Mouse (Mus musculus): Measurements from ENCODE around the gene Otof. TPM values are rescaled to one million over a fixed set of nuclear protein-coding genes. Genes with fewer than 3 reads are reported as not detected.

The Otof gene
- polyA plus RNA-seq (2016; fragmentation: Nextera tagmentation; extraction: Ambion mirVana) = 0.15 and 0.21 TPM in 2 replicates

DNA sequence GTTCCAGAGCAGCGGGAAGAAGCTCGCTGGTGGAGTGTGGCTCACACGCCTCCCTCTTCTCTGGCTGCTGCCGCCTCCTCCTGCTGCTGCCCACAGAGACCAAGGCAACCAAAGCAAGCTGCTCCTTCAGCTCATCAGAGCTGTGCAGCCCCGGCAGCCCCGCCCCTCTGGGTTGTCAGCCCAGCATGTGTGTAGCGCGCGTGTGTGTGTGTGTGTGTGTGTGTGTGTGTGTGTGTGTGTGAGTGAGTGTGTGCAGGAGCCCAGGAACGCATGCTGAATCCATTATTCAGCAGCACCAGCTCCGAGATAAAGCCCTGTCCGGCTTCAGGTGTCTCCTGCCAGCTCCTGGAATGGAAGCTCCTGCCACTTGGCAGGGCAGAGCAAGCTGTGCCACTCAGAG, at the start of gene Otof:
TSS of gene Otof (minus strand) at position 112 of the 400 bp plus-strand sequence.
- Histone ChIP-seq H3K4me3 (no peak within 1 kb of the TSS), H3K36me3 (no peaks in the 10 kb centered on the region), H3K27ac (no peak within 1 kb of the TSS), H3K4me1 (peaks cover 21% of the 10 kb centered on the region), H3K9me3 (no peaks in the 10 kb centered on the region), H3K27me3 (ENCODE audit: insufficient read depth, poor library complexity, severe bottlenecking) (peaks cover 97% of the 10 kb centered on the region)
- no peak for DNase-seq (ENCODE audit: low spot score)
- WGBS = 28% methylated on average over 12 of the region's 12 CpGs

DNA sequence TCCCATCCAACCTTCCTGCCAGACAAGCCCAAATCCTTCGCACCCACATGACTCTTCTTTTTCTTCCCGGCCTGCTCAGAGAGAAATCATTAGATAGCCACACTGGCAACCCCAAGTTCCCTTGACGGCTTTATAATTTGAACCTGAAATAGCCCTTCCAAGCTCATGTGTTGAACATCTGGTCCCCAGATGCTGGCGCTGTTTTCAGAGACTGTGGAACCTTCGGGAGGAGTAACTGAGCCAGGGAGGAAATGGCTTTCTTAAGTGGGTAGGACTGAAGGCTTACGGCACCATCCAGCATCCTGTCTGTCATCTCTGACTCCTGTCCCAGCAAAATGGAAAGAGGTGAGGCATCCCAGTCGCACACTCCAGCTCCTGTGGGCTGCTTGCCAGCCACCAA, 35.6 kb upstream of the Otof start:
- peaks cover 36% of the 10 kb centered on the region for H3K4me1 ChIP-seq
- no peaks in the 10 kb centered on the region for H3K9me3 ChIP-seq
- no peaks in the 10 kb centered on the region for H3K36me3 ChIP-seq
- no peak for DNase-seq (ENCODE audit: low spot score)
- 63% methylated on average over 7 of the region's 7 CpGs for WGBS
- H3K27me3 ChIP-seq (ENCODE audit: insufficient read depth, poor library complexity, severe bottlenecking) = no peaks in the 10 kb centered on the region
- H3K4me3 ChIP-seq = no peak overlapping the region
- no peak overlapping the region for H3K27ac ChIP-seq

- DNase-seq (ENCODE audit: low spot score) = no peak
- H3K36me3 ChIP-seq = no peaks in the 10 kb centered on the region
- H3K4me1 ChIP-seq = peaks cover 33% of the 10 kb centered on the region
- no peak overlapping the region for H3K4me3 ChIP-seq
- no peaks in the 10 kb centered on the region for H3K9me3 ChIP-seq
- no peak overlapping the region for H3K27ac ChIP-seq
- H3K27me3 ChIP-seq (ENCODE audit: insufficient read depth, poor library complexity, severe bottlenecking) = no peaks in the 10 kb centered on the region
- 75% methylated on average over 8 of the region's 8 CpGs for WGBS
Measured at GRCm38 (mm10) chr5:30496821-30497220, 35.1 kb upstream of the Otof start.

DNA sequence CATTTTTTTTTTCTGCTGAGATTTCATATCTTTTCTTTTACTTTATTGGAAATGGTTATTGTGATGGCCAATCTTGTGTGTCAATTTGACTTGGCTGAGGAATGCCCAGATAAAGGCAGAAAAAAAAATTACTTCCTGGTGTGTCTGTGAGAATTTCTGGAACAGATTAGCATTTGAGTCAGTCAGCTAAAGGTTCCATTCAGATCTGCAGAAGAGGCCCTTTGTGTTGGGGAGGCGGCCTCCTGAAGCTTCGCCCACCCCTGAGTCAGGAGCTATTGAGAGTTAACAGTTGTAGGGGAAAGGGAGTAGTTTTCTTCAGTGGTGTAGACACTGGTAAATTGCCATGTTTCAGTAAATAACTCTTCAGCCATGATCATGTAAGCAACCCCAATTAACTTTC, 33.6 kb upstream of the Otof start:
- no peaks in the 10 kb centered on the region for H3K27me3 ChIP-seq (ENCODE audit: insufficient read depth, poor library complexity, severe bottlenecking)
- peaks cover 33% of the 10 kb centered on the region for H3K4me1 ChIP-seq
- 77% methylated on average over 2 of the region's 2 CpGs for WGBS
- H3K27ac ChIP-seq = no peak overlapping the region
- no peak for DNase-seq (ENCODE audit: low spot score)
- H3K9me3 ChIP-seq = no peaks in the 10 kb centered on the region
- no peaks in the 10 kb centered on the region for H3K36me3 ChIP-seq
- no peak overlapping the region for H3K4me3 ChIP-seq

- H3K4me3 ChIP-seq = no peak overlapping the region
- no peaks in the 10 kb centered on the region for H3K9me3 ChIP-seq
- no peaks in the 10 kb centered on the region for H3K36me3 ChIP-seq
- H3K27ac ChIP-seq = no peak overlapping the region
- peaks cover 29% of the 10 kb centered on the region for H3K4me1 ChIP-seq
- DNase-seq (ENCODE audit: low spot score) = no peak
- WGBS = 85% methylated on average over 7 of the region's 7 CpGs
- no peaks in the 10 kb centered on the region for H3K27me3 ChIP-seq (ENCODE audit: insufficient read depth, poor library complexity, severe bottlenecking)
Measured at GRCm38 (mm10) chr5:30494606-30495005, 32.9 kb upstream of the Otof start.

GRCm38 (mm10) chr5:30493723-30494122, 32.0 kb upstream of the Otof start:
- peaks cover 21% of the 10 kb centered on the region for H3K4me1 ChIP-seq
- H3K9me3 ChIP-seq = no peaks in the 10 kb centered on the region
- 28% methylated on average over 7 of the region's 7 CpGs for WGBS
- H3K36me3 ChIP-seq = no peaks in the 10 kb centered on the region
- no peak for DNase-seq (ENCODE audit: low spot score)
- H3K4me3 ChIP-seq = no peak overlapping the region
- H3K27me3 ChIP-seq (ENCODE audit: insufficient read depth, poor library complexity, severe bottlenecking) = no peaks in the 10 kb centered on the region
- no peak overlapping the region for H3K27ac ChIP-seq

GRCm38 (mm10) chr5:30490845-30491244, 29.1 kb upstream of the Otof start:
- DNase-seq (ENCODE audit: low spot score) = no peak

GRCm38 (mm10) chr5:30490215-30490614, 28.5 kb upstream of the Otof start:
- Histone ChIP-seq H3K9me3 (no peaks in the 10 kb centered on the region), H3K36me3 (no peaks in the 10 kb centered on the region), H3K27me3 (ENCODE audit: insufficient read depth, poor library complexity, severe bottlenecking) (no peaks in the 10 kb centered on the region), H3K4me1 (peaks cover 12% of the 10 kb centered on the region), H3K4me3 (no peak overlapping the region), H3K27ac (no peak overlapping the region)
- DNase-seq (ENCODE audit: low spot score) = no peak

More at GRCm38 (mm10) chr5:30490845-30491244, 29.1 kb upstream of the Otof start:
- no peak overlapping the region for H3K4me3 ChIP-seq
- H3K27ac ChIP-seq = no peak overlapping the region
- 87% methylated on average over 5 of the region's 5 CpGs for WGBS
- H3K4me1 ChIP-seq = peaks cover 12% of the 10 kb centered on the region
- H3K9me3 ChIP-seq = no peaks in the 10 kb centered on the region
- no peaks in the 10 kb centered on the region for H3K36me3 ChIP-seq
- H3K27me3 ChIP-seq (ENCODE audit: insufficient read depth, poor library complexity, severe bottlenecking) = no peaks in the 10 kb centered on the region

DNA sequence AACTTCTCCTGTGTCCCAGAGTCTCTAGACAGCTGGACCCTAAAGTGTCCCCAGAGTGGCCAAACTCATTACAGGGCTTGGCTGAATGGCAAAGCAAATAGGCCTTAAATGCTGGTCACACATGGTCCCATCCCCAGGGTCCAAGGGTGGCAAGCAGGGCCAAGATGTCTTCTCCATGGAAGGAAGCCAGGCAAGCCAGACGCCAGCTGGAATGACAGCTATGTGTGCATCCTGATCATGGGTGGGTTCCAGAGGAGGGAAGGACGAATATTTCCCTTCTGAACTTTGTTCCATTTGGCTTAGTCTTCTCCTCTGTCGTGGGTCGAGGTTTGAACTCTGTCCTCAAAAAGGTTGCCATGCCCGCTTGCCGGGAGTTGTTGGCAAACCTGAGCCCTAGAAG, 23.4 kb upstream of the Otof start:
- Histone ChIP-seq H3K36me3 (no peaks in the 10 kb centered on the region), H3K9me3 (no peaks in the 10 kb centered on the region), H3K27me3 (ENCODE audit: insufficient read depth, poor library complexity, severe bottlenecking) (no peaks in the 10 kb centered on the region), H3K27ac (no peak overlapping the region), H3K4me1 (no peaks in the 10 kb centered on the region), H3K4me3 (no peak overlapping the region)
- no peak for DNase-seq (ENCODE audit: low spot score)
- 81% methylated on average over 6 of the region's 6 CpGs for WGBS

DNA sequence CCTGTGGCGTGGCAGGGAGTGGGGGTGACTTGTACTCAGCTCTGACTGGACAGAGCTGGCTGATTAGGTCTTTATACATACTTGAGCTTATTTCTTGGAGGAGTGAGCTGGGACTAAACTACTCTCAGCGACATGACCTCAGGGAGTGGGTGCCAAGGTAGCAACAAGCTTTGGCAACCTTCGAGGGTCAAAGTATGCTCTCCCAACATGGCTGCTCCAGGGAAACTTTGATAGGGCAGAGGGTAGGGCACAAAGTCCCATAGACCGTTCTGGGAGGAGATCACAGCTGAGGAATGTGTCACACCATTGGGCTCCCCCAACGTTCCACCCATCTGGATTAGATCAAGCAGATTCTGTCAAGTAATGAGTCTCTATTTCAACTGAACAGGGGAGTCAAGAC, 22.9 kb upstream of the Otof start:
- WGBS = 76% methylated on average over 5 of the region's 5 CpGs
- no peaks in the 10 kb centered on the region for H3K9me3 ChIP-seq
- H3K27me3 ChIP-seq (ENCODE audit: insufficient read depth, poor library complexity, severe bottlenecking) = no peaks in the 10 kb centered on the region
- H3K4me1 ChIP-seq = no peaks in the 10 kb centered on the region
- DNase-seq (ENCODE audit: low spot score) = no peak
- no peak overlapping the region for H3K4me3 ChIP-seq
- no peak overlapping the region for H3K27ac ChIP-seq
- no peaks in the 10 kb centered on the region for H3K36me3 ChIP-seq

DNA sequence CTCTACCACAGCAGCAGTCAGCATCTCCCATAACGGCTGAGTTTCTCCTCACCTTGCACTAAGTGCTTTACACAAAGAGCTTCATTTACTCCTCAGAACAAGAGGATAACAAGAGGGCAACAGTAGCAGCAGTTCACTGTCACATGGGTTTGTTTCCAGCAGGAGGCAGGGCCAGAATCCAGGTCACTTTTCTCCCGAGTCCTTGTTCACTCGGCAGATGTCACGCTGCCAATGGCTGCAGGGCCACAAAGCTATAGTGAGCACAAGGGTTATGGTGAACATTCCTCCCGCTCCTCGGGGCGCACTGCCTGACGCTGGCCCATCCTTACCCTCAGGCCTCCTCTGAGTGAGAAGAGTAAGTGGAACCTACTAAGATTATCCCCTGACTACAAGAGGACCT, 21.8 kb upstream of the Otof start:
- no peaks in the 10 kb centered on the region; the same call in 1 of the 2 replicates for H3K36me3 ChIP-seq

DNA sequence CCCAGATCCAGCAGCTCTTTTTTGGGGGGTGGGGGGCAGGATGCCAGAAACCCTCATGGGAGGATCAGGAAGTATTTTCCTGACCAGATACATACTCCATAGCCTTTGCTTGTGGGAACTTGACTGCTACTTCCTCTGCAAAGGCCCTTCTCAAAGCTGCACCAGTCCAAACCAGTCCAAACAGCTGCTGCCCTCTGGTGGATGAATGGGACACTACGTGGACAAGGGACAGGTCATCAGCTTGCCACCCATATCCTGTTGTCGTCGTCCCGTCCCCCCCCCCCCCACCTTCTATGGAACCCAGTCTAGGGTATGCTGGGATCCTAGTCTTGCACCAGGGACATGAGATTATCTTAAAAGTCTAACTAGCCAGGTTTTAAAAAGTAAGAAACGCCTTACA, 20.6 kb upstream of the Otof start:
- peak; percentile 91 for DNase-seq (ENCODE audit: low spot score)
- WGBS = 19% methylated on average over 5 of the region's 5 CpGs
- no peaks in the 10 kb centered on the region for H3K4me1 ChIP-seq

More for the DNA sequence above, 21.8 kb upstream of the Otof start:
- no peak overlapping the region for H3K27ac ChIP-seq
- no peaks in the 10 kb centered on the region for H3K4me1 ChIP-seq
- WGBS = 76% methylated on average over 8 of the region's 8 CpGs
- DNase-seq (ENCODE audit: low spot score) = no peak
- H3K4me3 ChIP-seq = no peak overlapping the region
- H3K27me3 ChIP-seq (ENCODE audit: insufficient read depth, poor library complexity, severe bottlenecking) = no peaks in the 10 kb centered on the region
- no peaks in the 10 kb centered on the region for H3K9me3 ChIP-seq

GRCm38 (mm10) chr5:30476534-30476933, 14.8 kb upstream of the Otof start:
- H3K27me3 ChIP-seq (ENCODE audit: insufficient read depth, poor library complexity, severe bottlenecking) = no peaks in the 10 kb centered on the region

More for the DNA sequence above, 20.6 kb upstream of the Otof start:
- Histone ChIP-seq H3K4me3 (no peak overlapping the region), H3K27ac (peak overlapping the region; percentile 42; the same call in 1 of the 2 replicates), H3K27me3 (ENCODE audit: insufficient read depth, poor library complexity, severe bottlenecking) (no peaks in the 10 kb centered on the region), H3K36me3 (no peaks in the 10 kb centered on the region; the same call in 1 of the 2 replicates), H3K9me3 (no peaks in the 10 kb centered on the region)

GRCm38 (mm10) chr5:30472148-30472547, 10.4 kb upstream of the Otof start:
- H3K9me3 ChIP-seq = no peaks in the 10 kb centered on the region
- H3K27me3 ChIP-seq (ENCODE audit: insufficient read depth, poor library complexity, severe bottlenecking) = 0 out of 2 replicates have a peak, but pooled peaks cover 4% of the 10 kb centered on the region
- DNase-seq (ENCODE audit: low spot score) = no peak
- H3K4me1 ChIP-seq = peaks cover 19% of the 10 kb centered on the region; the same call in 1 of the 2 replicates
- peak overlapping the region; percentile 38; the same call in 1 of the 2 replicates for H3K27ac ChIP-seq
- WGBS = 42% methylated on average over 5 of the region's 5 CpGs
- H3K4me3 ChIP-seq = no peak overlapping the region
- H3K36me3 ChIP-seq = no peaks in the 10 kb centered on the region

More at GRCm38 (mm10) chr5:30476534-30476933, 14.8 kb upstream of the Otof start:
- Histone ChIP-seq H3K9me3 (no peaks in the 10 kb centered on the region), H3K27ac (no peak overlapping the region), H3K4me1 (peaks cover 13% of the 10 kb centered on the region; the same call in 1 of the 2 replicates), H3K4me3 (no peak overlapping the region), H3K36me3 (no peaks in the 10 kb centered on the region; the same call in 1 of the 2 replicates)
- no peak for DNase-seq (ENCODE audit: low spot score)
- WGBS = 40% methylated on average over 10 of the region's 10 CpGs

Data from heart, embryonic 10.5 days (tissue).